Mouse (Mus musculus) lung, postnatal 4 days (tissue): Measurements from ENCODE around the gene Sbpl.

ENCODE experiments used
- DNase-seq, 2 experiments: peaks; one replicate each; pipeline ENCODE4 v3.0.0; 2021

Gene Sbpl

DNA sequence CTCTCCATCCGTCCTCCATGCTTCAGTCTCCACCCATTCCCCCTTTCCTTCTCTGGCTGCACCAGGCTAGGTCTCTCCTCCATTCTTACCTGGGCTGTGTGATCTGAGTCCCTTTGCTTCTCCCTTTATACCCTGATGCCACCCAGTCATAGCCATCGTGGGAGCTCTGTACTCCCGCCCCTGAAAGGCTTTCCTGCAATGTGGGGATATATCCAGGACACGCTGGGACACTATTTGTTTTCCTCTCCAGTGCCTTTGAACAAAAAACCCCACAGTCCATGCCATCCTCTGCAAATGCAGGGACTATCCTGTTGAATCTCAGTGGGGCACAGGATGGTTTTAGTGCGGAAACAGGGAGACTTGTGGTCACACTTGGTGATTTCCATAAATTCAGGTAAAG, at the start of gene Sbpl:
TSS of gene Sbpl (minus strand) at position 101 of the 400 bp plus-strand sequence.
- no peak for DNase-seq

DNA sequence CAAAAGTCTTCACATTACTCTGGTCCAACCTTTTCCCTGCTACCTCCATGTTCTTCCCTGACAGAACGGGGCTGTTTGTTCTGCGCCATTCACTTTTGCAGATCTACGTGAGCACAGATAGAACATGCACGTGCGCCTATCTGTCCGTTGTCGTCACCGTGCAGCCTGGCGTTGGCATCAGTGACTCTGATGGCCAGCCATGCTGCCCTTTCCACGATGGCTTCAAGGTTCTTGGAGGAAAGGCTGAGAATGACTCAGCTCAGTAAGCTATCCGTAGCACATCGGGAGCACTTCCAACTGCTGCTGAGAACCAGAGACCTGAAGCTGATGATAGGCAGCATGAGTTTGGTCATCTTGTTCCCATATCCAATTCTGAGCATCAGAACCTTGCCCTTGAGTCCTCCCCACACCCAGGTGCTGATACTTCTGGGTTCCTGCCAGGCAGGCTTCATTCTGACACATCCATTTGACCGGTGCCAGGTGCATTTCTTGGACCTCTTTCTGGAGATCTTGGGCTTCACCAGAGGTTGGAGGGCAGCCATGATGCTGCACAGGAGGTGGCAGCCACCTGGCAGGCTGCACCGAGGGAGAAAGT, 49.1 kb upstream of the Sbpl start:
- DNase-seq = no peak

DNA sequence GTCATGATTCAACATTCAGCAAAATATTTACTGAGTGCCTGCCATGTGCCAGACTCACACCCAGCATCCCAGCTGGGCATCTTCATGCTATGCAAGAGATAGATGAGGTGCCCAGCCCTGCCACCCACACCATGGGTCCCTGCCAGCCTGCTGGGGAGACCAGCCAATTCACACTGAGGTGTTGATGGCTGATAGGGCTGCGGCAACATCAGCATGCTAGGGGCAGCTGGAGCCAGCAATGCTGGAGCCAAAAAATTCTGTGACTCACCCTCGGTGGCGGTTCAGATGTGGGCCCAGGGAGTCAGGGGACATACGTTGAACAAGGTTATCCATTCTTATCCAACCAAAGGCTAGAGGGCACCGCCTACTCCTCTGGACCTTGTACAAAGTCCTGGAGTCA, 45.3 kb upstream of the Sbpl start:
- DNase-seq = peak; percentile 41 to 77

DNA sequence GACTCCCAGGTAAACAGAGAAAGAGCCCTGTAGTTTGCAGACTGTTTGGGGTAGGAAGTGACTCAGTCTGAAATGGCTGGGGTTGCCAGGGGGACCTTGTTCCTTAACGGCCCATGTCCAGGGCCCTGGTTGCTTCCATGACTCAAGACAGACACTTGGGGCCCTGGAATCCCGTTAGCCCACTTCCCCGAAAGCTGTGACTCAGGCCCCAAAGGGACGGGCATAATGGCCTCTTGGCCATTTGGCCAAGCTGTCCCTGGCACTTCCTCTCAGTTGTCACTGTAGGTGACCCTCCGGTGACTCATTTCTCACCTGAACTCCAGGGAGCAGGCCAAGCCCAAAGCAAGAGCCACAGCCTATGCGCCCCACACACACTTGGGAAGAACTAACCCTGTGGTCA, 43.3 kb upstream of the Sbpl start:
- peak in 1 of 2 experiments; percentile 36 for DNase-seq

DNA sequence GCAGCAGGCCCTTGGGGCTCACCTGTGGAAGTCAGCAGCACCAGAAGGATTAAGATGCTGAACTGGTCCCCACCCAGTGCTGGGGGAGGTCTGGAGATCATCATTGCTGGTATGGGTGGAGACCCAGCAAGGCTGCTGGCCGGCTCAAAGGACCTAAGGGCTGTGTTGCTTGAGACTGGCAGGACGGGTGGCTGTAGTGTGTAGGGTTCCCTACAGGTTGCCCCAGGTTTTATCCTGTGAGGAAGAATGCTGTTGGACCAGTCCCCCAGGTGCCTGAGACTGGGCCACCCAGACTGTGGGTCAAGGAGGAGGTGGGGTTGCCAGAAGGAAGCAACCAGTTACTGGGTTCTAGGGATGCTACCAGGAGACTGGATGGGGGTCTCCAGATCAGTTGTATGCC, 42.8 kb upstream of the Sbpl start, which contains the start of gene Prss22:
TSS of gene Prss22 (minus strand) at position 200 of the 400 bp plus-strand sequence.
- peak in 1 of 2 experiments; percentile 37 for DNase-seq

DNA sequence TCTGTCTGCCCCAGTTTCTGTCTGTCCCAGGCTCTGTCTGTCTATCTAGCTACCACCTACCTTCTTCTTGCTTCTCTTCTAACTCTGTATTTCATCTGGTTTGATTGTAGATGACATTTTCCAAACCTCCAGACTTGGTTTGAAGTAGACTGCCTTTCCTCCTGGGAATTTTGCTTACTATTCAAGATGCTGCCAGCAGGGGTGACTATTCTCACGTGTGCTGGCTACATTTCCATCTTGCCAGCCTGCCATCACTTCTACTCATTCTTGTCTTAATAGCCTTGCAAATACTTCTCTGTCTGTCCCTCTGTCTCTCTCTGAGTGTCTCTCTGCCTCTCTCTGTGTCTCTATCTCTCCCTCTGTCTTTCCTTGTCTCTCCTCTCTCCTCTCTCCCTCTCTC, 40.3 kb upstream of the Sbpl start:
- DNase-seq = no peak

DNA sequence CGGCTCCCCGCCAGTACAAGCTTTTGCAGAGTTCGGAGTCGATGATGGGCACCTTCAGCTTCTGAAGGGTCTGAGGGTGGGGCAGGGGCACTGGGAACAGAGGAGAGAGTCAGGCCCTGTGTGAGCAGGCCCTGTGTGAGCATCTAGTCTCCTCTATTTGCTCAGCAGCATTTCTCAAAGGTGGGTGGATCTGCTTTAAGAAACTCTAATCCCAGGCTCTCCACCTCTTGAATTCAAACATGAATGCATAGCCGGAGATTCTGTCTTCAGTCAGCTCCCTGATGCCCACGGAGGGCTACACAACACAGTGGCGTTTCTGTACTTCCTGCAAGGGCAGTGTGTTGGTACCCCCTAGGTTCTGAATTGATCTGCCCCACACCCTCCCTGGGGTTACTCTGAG, 39.6 kb upstream of the Sbpl start:
- no peak for DNase-seq

DNA sequence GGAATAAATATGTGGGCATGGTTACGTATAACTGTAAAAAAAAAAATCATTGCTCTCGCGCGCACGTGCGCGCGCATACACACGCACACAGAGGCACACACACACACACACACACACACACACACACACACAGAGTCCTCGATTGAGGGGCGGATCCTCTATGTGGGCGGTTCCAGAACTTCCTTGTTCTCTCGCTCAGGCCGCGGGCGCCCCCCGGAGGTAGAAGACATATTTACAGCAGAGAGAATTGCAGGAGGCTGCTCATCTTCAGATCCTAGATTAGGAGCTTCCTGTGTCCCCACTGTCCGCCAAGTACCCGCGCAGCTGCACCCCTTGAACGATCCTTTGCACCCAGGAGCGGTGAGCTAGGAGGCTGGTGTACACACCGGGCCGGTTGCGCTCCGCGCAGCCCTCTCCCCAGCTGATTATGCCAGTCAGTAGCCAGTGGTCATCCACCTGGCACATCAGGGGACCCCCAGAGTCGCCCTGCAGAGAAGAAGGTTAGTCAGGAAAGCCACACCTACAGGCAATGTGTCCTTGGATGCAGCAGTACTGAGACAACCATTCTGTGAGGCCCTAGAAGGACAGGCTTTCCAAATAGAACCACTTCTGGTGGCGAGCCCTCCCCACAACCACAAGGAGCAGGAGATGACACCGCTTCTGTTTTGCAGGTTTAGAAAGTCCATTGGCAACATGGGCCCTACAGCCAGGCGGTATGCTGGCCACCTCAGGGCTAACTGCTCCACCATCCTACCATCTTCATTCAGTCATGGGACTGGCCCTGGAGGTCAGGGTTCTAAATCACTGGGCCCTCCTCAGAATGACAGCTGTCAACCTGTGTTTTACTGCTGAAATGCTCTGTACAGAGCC, 38.7 kb upstream of the Sbpl start:
- peak; percentile 91 to 95 for DNase-seq

DNA sequence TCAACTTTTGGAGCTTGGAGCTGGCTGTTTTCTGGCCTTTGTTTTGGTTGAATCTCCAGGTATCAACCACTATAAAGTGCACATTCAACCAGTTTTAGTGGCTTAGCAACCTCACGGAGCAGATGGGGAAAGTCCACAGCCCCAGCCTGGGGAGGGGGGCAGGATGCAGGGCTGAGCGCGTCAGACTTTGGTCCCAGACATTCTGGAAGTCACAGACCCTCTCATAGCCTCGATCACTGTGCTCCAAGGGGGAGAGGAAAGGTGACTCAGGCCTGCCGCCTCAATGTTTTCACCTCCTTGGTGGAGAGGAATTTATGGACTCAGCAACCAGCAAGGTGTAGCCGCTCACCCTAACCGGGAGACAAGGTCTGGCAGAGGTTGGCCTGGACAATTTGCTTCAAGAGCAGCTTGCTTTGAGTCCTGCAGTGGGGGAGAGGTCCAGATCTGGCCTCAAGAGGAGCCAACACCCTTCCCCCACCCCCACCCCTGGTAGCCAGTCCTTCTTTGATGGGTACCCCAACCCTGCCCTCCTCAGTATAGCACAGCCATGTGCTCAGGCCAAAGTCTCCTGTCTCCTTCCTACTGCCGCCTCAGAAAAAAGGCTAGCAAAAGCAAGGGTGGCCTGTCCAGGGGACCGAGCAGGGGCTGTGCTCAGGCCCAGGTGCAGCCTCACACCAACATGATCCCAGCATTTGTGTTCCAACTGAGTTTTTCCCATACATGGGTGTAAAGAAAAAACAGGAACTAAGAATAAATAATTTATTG, 37.9 kb upstream of the Sbpl start:
- no peak for DNase-seq

DNA sequence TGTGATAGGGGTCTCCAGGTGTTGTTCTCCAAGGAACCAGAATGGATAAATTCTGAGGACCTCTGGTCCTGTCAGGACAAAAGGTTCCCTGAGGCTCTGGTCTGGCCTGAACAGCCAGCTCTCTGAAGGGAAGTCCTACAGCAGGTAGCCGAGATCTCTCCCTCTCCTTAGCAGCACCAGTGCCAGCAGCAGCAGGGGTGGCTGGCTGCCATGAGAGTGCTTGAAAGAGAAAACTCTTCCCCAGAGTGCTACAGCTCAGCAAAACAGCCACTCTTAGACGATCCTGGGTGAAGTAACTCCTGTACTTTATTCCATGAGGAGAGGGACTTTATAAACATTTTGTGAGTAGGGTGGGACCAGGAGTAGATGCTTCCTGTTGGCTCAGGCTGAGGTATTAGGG, 34.7 kb upstream of the Sbpl start:
- DNase-seq = peak; percentile 45 to 74

DNA sequence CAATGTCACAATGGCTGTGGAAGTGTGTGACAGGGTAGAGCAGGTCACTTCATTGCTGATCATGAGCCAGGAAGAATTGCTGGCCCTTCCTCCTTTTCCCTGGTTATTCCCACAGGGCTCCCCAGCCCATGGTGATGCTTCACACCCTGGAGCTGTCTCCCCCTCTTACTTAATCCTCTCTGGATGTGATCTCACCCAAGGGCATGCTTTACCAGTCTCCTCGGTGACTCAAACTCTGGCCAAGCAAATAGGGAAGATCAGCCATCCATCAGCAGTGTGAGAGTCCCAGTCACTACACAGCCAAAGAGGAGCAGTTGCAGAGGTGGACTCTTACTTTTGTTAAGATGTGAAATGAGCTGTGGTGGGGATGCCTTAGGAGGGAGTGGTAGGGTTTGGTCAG, 29.9 kb upstream of the Sbpl start:
- no peak for DNase-seq

DNA sequence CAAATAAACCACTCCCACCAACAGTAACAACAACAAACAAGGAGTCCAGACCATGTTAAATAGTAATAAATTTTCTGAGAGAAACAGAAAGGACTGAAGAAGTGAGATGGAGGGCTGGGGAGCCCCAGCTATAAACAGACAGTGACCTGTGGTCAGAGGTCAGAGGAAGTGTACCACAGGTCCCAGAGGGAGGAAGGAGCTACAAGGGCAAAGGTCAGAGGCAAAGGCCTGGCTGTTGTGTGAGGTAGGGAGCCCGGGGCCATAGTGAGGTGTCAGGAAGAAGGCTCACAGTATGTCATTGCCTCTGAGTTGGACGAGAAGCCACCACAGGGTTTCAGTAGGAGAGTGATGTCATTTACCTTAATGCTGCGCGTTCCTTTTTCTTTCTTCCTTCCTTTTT, 27.8 kb upstream of the Sbpl start:
- no peak for DNase-seq

DNA sequence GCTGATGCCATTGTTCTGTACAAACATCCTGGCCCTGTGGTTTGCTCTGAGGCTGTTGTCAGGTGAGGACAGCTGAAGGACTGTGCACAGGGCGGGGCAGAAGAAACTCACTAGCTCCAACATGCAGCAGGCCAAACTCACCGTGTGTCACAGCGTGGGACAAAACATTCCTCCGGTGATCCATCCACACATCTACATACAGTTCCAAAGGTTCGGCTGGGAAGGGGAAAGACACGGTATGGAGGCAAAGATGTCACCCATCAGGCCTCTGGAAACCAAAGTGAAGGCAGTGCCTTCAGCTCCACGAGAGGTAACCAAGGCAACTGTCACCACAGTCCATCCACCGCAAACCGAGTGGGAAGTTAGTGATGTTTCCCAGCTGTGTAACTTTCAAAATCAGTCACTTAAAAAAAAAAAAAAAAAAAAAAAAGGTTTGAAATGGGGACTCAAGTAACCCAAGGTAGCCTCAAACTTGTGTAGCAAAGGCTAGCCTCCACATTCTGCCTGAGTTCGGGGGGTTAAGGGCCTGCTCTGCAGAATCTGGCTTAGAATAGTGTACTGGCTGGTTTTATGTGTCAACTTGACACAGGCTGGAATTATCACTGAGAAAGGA, 25.3 kb upstream of the Sbpl start, which contains the start of gene Prss30:
TSS of gene Prss30 (minus strand) at position 270 of the 613 bp plus-strand sequence.
- peak; percentile 32 to 33 for DNase-seq

DNA sequence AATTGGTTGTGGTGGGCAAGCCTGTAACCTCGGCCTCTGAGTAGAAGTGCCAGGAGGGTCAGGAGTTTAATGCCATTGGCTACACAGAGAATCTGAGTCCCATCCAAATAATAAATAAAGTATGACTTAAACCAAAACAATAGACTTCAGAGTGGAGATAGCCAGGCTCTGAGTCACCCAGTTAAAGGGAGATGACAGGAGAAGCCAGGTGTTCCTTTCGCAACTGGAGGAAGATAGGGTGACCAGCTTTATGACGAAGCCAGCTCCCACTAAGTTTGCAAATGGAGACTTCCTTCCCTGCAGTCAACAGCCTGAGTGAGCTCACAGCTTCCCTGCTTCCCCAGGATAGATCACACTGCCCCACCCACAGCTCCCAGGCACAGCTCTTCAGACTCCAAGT, 24.4 kb upstream of the Sbpl start:
- no peak for DNase-seq

DNA sequence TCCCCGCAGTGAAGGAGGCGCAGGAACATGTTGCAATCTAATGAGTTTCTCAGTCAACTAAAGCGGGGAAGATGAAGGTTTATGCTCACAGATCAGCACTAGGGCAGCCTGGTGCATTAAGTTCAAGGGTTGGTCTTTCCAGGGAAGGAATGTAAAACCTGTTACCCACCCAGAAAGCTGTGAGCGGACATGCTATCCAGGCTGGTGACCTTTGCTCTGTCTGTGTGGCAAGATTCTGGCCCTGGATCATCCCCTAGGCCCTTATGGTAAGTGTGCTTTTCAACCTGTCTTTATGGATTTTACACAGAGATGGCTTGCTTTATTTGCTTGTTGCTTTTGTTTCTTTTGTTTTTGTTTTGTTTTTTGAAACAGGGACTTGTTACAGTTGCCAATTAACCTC, 21.6 kb upstream of the Sbpl start:
- no peak for DNase-seq

DNA sequence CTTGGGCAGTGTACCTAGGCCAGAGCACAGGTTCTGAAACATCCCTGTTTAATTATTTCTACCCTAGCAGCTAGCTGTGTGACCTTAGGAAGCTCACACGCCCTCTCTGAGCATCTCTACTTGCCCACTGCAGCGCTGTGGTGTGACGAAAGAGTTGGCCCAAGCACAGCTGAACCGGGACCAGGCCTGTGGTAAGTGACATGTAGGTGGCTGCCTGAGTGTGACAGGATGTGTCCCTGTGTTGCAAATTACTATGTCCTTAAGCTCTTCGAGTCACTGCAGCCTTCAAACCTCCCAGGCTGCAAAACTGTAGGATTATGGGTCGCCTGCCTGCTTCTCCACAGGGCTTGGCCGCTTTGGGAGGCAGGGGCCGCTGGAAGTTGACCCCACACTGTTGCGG, 16.2 kb upstream of the Sbpl start:
- no peak for DNase-seq

DNA sequence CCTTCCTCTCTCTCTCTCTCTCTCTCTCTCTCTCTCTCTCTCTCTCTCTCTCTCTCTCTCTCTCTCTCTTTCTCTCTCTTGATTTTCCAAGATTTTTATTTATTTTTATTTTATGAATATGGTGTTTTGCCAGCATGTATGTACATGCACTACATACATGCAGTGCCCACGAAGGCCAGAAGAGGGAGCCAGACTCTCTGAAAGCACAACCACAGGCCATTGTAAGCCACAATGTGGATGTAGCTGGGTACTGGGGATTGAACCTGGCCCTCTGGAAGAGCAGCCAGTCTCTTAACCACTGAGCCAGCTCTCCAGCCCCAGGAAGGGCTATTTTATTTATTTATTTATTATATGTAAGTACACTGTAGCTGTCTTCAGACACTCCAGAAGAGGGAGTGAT, 14.2 kb upstream of the Sbpl start:
- peak; percentile 72 to 84 for DNase-seq

DNA sequence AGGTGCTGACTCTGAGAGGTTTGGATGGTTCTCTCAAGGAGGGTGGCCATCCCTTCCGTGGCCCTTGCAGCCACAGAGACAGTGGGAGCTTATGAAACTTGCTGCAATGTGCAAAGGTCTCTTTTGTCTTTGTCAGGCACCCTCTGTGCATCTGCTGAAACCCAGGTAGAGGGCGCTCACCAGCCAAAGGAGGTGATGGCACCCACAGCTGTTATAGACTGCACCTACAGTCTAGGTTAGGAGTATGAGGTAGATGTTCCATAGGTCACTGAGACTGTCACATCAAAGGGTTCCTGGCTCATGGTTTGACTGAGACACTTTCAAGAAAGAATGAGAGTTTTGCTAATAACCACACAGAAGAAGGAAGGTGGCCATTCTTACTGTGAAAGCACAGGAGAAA, 13.7 kb upstream of the Sbpl start:
- DNase-seq = peak; percentile 33 to 36

DNA sequence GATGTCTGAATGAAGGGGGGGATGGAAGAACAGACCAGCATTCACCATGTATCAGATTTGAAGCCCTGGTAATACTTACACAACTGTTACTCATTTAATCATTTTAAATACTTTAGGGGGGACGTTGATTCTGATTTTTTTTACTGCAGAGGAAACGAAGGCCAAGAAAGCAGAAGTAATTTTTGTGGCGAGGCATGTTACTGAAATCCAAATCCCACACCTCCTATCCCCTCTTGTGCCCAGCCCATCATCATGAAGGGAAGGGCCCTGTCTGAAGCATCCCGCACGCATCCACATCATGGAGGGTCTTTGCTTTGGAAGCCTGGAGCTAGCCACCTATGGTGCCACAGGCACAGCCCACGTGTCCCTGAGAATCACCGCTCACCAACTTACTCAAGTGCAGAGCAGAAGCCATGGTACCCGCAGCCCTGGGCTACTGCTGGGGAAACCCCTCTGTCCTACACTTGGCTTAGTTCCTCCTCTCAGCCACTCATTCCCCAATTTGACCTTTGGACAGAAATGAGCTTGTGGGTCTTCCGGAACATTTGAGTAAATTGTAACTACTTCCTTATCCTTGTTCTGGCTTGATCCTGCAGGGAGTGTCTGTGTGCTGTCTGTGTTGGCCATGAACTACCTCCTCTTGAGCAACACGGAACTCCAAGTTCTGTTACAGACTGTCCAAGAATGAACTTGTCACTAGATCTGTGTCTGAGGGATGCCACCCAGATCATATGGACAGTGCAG, 11.8 kb upstream of the Sbpl start:
- DNase-seq = peak; percentile 37 to 40

DNA sequence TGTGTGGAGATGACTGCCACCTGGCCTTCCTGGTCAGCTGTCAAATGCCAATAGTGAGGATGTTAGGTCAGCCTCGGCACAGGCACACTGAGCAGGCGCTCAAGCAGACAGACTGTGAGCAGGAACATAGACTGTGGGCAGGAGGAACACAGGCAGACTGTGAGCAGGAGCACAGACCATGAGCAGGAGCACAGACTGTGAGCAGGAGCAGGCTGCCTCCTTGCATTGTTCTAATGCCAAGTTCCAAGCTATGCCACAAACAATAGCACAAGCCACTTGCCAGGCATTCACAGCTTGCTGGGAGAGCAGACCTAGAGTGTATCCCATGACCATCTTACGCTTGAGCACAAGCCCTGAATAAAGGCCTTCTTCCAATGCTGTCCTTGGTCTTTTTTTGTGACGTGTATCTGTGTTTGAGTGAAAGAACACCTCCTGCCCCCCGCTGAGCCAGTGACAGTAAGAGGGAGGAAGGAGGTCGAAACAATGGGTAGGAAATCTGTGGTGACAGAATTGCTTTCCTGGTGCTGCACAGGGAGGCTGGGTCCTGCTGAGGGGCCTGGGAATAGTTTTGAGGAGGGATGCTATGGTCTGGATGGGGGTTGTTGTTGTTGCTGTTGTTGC, 10.8 kb upstream of the Sbpl start:
- DNase-seq = no peak

DNA sequence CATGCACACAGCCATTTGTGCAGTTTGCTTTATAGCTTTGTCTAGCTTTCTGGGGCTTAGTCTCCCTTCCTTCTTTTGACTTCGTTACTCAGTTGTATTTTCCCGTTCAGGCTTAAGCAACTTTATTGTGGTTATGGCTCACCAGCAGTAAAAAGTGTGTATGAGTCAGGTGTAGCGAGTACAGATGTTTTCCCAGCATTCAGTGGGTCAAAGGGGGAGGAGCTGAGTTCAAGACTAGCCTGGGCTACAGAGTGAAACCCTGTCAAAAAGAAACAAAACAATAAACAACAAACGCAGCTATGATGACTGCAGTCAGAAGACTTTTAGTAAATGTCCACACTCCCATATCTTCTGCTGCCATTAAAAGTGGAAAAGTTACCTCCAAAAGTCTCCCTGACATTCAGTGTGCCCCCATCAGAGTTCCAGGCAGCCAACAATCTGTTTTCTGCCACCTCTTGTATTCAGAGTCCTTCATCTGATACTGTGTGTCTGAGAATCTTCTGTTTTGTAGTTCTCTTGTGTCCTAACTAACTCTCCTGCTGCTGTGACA, 6.6 kb upstream of the Sbpl start:
- no peak for DNase-seq
